Mouse (Mus musculus): Measurements from ENCODE around the gene Cfap97d2.

DNA sequence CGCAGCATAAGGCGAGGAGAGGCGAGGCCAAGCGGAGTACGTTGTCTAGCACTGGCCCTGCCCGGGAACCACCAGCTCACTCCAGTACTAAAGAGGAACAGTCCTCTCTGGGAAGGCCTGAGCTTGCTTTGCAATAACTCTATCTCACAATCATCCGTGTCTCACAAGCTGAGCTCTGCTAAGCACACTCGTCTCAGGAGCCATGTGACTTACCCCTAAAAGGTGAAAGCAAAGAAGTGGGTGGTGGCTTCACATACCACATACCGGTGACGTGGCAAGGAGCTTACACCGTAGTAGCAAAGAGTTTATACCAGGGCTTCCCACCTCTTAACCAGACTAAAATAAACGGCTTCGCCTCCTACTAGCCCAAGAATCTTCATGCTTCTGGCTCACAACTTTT is 45.4 kb upstream of the Cfap97d2 start:
- no peak for TF ChIP-seq CTCF (conservative IDR thresholded peaks at IDR 0.05; ENCODE audit: low read length)
- TF ChIP-seq NANOG (IDR thresholded peaks at IDR 0.05; ENCODE audit: borderline replicate concordance, low read length) = no peak
- no peak for TF ChIP-seq POU5F1 (IDR thresholded peaks at IDR 0.05; ENCODE audit: borderline replicate concordance, low read length)

Measured in E14TG2a.4 (cell line).